Mouse (Mus musculus): ENCODE measurements at regions not wholly inside any gene's neighbourhood (a gene's known extent, or its start where the extent isn't known, plus 50 kb on each side); places are given as distances from the start of the nearest gene placed in this dataset.

- TF ChIP-seq CTCF (IDR thresholded peaks at IDR 0.05; ENCODE audit: control insufficient read depth, insufficient read depth, insufficient read length), result no peak
- TF ChIP-seq USF1 (IDR thresholded peaks at IDR 0.05; ENCODE audit: low read depth), result no peak
- TF ChIP-seq FOSL1 (IDR thresholded peaks at IDR 0.05; ENCODE audit: insufficient read depth, low read length, poor library complexity, severe bottlenecking), result no peak
- no peak for TF ChIP-seq CEBPB (IDR thresholded peaks at IDR 0.05; ENCODE audit: low read depth)
These were observed 60.3 kb upstream of the Wnt4 start for GRCm38 (mm10) chr4:137216908-137217497.
